Comparison of ENCODE assay signal across 10 mouse cellular contexts in the genomic region with DNA sequence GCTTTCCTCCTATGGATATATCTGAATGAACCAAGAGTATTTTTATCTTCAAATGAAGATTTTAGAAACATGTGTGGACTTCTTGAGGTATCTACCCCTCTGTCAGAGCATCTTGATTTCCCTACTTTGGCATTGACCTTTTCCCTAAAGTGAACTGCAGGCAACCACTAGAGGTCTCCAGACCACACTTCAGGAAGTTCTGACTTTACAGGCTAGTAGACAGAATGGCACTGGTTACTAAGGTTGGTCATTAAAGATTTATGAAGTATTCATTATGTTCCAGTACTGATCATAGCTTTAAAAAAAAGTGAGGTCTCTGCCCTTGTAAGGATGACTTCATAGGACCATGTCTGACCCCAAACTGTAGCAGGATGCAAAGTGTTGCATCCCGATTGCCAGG. TPM values are rescaled to one million over a fixed set of nuclear protein-coding genes. Genes with fewer than 3 reads are reported as not detected.
DNase-seq lines count a peak whose midpoint lies in the region; ATAC-seq and TF ChIP-seq lines count a peak whose summit lies in the region.
"Had no signal": no experiment of that assay in that cellular context is flagged by ENCODE, and none has a peak within 500 bp of the region (broad histone marks: within the 10 kb centered on the region; RNA-seq: fewer than 3 reads in every experiment).

No protein-coding gene starts in this region.

- no peaks in the 10 kb centered on the region for H3K79me2 ChIP-seq in MEL (ENCODE audit: control insufficient read depth, insufficient read depth, low read length, poor library complexity)

- TF ChIP-seq RAD21 in MEL (IDR thresholded peaks at IDR 0.05; ENCODE audit: low read depth, low read length), result peak; percentile 75

- H3K9ac ChIP-seq in kidney, embryonic 15.5 days, result no peak overlapping the region
- no peak overlapping the region for H3K9ac ChIP-seq in MEL (ENCODE audit: control insufficient read depth, low read depth, low read length, poor library complexity, severe bottlenecking)
- H3K9ac ChIP-seq in hindbrain, embryonic 12.5 days, result no peak overlapping the region
- H3K9ac ChIP-seq: hindbrain, embryonic 14.5 days; limb, embryonic 15.5 days had no signal

- no peak for TF ChIP-seq POLR2A in MEL (IDR thresholded peaks at IDR 0.05; ENCODE audit: control insufficient read depth in 1 of 2, insufficient read depth in 1 of 2, low read depth in 1 of 2, low read length in 2 of 2, poor library complexity in 1 of 2)

- H3K4me2 ChIP-seq in kidney, embryonic 15.5 days, result no peak overlapping the region
- no peak overlapping the region for H3K4me2 ChIP-seq in hindbrain, embryonic 12.5 days (replicated peaks)
- H3K4me2 ChIP-seq: hindbrain, embryonic 14.5 days; limb, embryonic 15.5 days had no signal

- DNase-seq in adrenal gland, postnatal 14 days, result peak; percentile 26
- no peak for DNase-seq in adrenal gland, postnatal 4 days (ENCODE audit: low spot score in 2 of 2)
- peak; percentile 10 for DNase-seq in kidney, postnatal 14 days
- peak; percentile 58 for DNase-seq in MEL (ENCODE audit: low read depth, low spot score)
- no peak for DNase-seq in neural tube, embryonic 10.5 days (ENCODE audit: extremely low spot score, low spot score)

- peak; percentile 56 to 84 (median 61) for TF ChIP-seq CTCF in MEL (IDR thresholded peaks at IDR 0.05 in 2 of 3, conservative IDR thresholded peaks at IDR 0.05 in 1 of 3; ENCODE audit: control insufficient read depth in 1 of 3, insufficient read depth in 1 of 3, low read depth in 2 of 3, low read length in 3 of 3, poor library complexity in 1 of 3, severe bottlenecking in 1 of 3)

- no peak overlapping the region for H3K27ac ChIP-seq in kidney, embryonic 15.5 days
- H3K27ac ChIP-seq in MEL (ENCODE audit: control insufficient read depth, low read depth, low read length), result no peak overlapping the region
- H3K27ac ChIP-seq in hindbrain, embryonic 12.5 days, result no peak overlapping the region
- H3K27ac ChIP-seq: hindbrain, embryonic 14.5 days; limb, embryonic 15.5 days had no signal

- H3K36me3 ChIP-seq in kidney, embryonic 15.5 days, result no peaks in the 10 kb centered on the region
- H3K36me3 ChIP-seq in MEL (ENCODE audit: control insufficient read depth in 1 of 2, insufficient read depth in 2 of 2, low read length in 2 of 2), result no peaks in the 10 kb centered on the region
- H3K36me3 ChIP-seq in hindbrain, embryonic 12.5 days, result no peaks in the 10 kb centered on the region
- H3K36me3 ChIP-seq: limb, embryonic 15.5 days had no signal

- 100% methylated on average over 1 of the region's 1 CpGs for WGBS in kidney, embryonic 15.5 days
- WGBS in hindbrain, embryonic 12.5 days, result 95% methylated on average over 1 of the region's 1 CpGs

- H3K9me3 ChIP-seq in kidney, embryonic 15.5 days (replicated peaks), result no peaks in the 10 kb centered on the region
- no peaks in the 10 kb centered on the region for H3K9me3 ChIP-seq in MEL (replicated peaks; ENCODE audit: insufficient read depth, low read length)
- no peaks in the 10 kb centered on the region for H3K9me3 ChIP-seq in hindbrain, embryonic 12.5 days (replicated peaks)
- H3K9me3 ChIP-seq: limb, embryonic 15.5 days had no signal

- no peaks in the 10 kb centered on the region for H3K27me3 ChIP-seq in kidney, embryonic 15.5 days
- no peaks in the 10 kb centered on the region for H3K27me3 ChIP-seq in MEL (ENCODE audit: control insufficient read depth in 1 of 2, insufficient read depth in 2 of 2, low read length in 2 of 2)
- H3K27me3 ChIP-seq in hindbrain, embryonic 12.5 days, result no peaks in the 10 kb centered on the region
- H3K27me3 ChIP-seq: limb, embryonic 15.5 days had no signal

- no peak overlapping the region for H3K4me3 ChIP-seq in kidney, embryonic 15.5 days (replicated peaks)
- no peak overlapping the region for H3K4me3 ChIP-seq in MEL (ENCODE audit: control insufficient read depth in 1 of 2, insufficient read depth in 1 of 2, low read depth in 2 of 2, low read length in 2 of 2)
- H3K4me3 ChIP-seq in hindbrain, embryonic 12.5 days, result no peak overlapping the region
- H3K4me3 ChIP-seq: limb, embryonic 15.5 days had no signal

- H3K4me1 ChIP-seq in kidney, embryonic 15.5 days, result 0 out of 2 replicates have a peak, but pooled peaks cover 6% of the 10 kb centered on the region
- no peaks in the 10 kb centered on the region for H3K4me1 ChIP-seq in MEL (ENCODE audit: control insufficient read depth in 1 of 2, insufficient read depth in 2 of 2, low read length in 2 of 2)
- H3K4me1 ChIP-seq in hindbrain, embryonic 12.5 days, result peaks cover 13% of the 10 kb centered on the region
- H3K4me1 ChIP-seq: limb, embryonic 15.5 days had no signal

- TF ChIP-seq EP300 in MEL (IDR thresholded peaks at IDR 0.05; ENCODE audit: low read depth in 1 of 2, low read length in 2 of 2), result no peak

- no peak for ATAC-seq in kidney, embryonic 15.5 days (replicated peaks; ENCODE audit: low FRiP score)
- ATAC-seq in hematopoietic stem cell, adult 5-6 weeks (replicated peaks in 1 of 2; ENCODE audit: insufficient read depth in 1 of 2, low FRiP score in 2 of 2, low TSS enrichment in 1 of 2, low read depth in 1 of 2, poor library complexity in 2 of 2, severe bottlenecking in 2 of 2), result peak; percentile 60 to 65; a peak in 2 of 4 replicates
- no peak for ATAC-seq in hindbrain, embryonic 12.5 days (ENCODE audit: low FRiP score)

TF ChIP-seq in MEL, 35 proteins besides CTCF, POLR2A, EP300 and RAD21:
- no peak for TF ChIP-seq NRF1 (IDR thresholded peaks at IDR 0.05; ENCODE audit: insufficient read depth, low read depth, low read length, poor library complexity, severe bottlenecking)
- no peak for TF ChIP-seq MEF2A (IDR thresholded peaks at IDR 0.05; ENCODE audit: extremely low read depth, insufficient replicate concordance, low read depth, low read length, poor library complexity, severe bottlenecking)
- TF ChIP-seq CHD1 (IDR thresholded peaks at IDR 0.05; ENCODE audit: low read depth, low read length), result no peak
- TF ChIP-seq ELF1 (IDR thresholded peaks at IDR 0.05; ENCODE audit: low read depth, low read length), result peak; percentile 51; the same call in 1 of the 2 replicates
- TF ChIP-seq MAFK (IDR thresholded peaks at IDR 0.05; ENCODE audit: borderline replicate concordance, low read depth, low read length), result no peak
- peak; percentile 78 for TF ChIP-seq SMC3 (IDR thresholded peaks at IDR 0.05; ENCODE audit: low read depth, low read length)
- no peak for TF ChIP-seq ZMIZ1 (IDR thresholded peaks at IDR 0.05; ENCODE audit: low read depth, low read length)
- no peak for TF ChIP-seq MYC (IDR thresholded peaks at IDR 0.05; ENCODE audit: low read depth, low read length)
- no peak for TF ChIP-seq BHLHE40 (IDR thresholded peaks at IDR 0.05; ENCODE audit: borderline replicate concordance, low read depth, low read length)
- TF ChIP-seq USF2 (IDR thresholded peaks at IDR 0.05; ENCODE audit: borderline replicate concordance in 1 of 2, insufficient read depth in 1 of 2, low read depth in 1 of 2, low read length in 2 of 2), result no peak
- TF ChIP-seq GATA1 (IDR thresholded peaks at IDR 0.05; ENCODE audit: low read depth, low read length), result no peak
- no peak for TF ChIP-seq JUND (IDR thresholded peaks at IDR 0.05; ENCODE audit: low read depth, low read length)
- no peak for TF ChIP-seq GABPA (IDR thresholded peaks at IDR 0.05; ENCODE audit: low read depth, low read length)
- peak; percentile 66 for TF ChIP-seq ZC3H11A (IDR thresholded peaks at IDR 0.05; ENCODE audit: low read depth, low read length)
- TF ChIP-seq POLR2AphosphoS2 (IDR thresholded peaks at IDR 0.05; ENCODE audit: low read length), result no peak
- no peak for TF ChIP-seq MAX (IDR thresholded peaks at IDR 0.05; ENCODE audit: low read length)
- no peak for TF ChIP-seq POLR2AphosphoS5 (IDR thresholded peaks at IDR 0.05; ENCODE audit: borderline replicate concordance, low read depth, low read length)
- no peak for TF ChIP-seq KAT2A (conservative IDR thresholded peaks at IDR 0.05; ENCODE audit: low read depth, low read length)
- no peak for TF ChIP-seq TAL1 (IDR thresholded peaks at IDR 0.05; ENCODE audit: low read length)
TF ChIP-seq in MEL: peak in this region for 3.

RNA-seq across cellular contexts. Expression of gene Aven, which starts 46.0 kb away (rescaled TPM):
- 15.3 and 15.4 TPM in 2 replicates for total RNA-seq in adrenal gland, postnatal 14 days (2021)
- total RNA-seq in adrenal gland, postnatal 4 days (2021), result 10 to 100 TPM; 13.1 to 13.7 TPM
- 7.2 and 9.3 TPM in 2 replicates for polyA plus RNA-seq in kidney, embryonic 15.5 days (2015; fragmentation: Nextera tagmentation; extraction: Ambion mirVana)
- 29.2 and 33.4 TPM in 2 replicates for total RNA-seq in MEL (2012; rRNA removed)
- polyA plus RNA-seq in MEL (2012; ENCODE audit: insufficient read depth in 1 of 2, insufficient read length in 2 of 2, low read depth in 1 of 2, low replicate concordance in 2 of 2, missing spikeins in 1 of 2), result 10 to 100 TPM; 50.3 to 72.8 TPM
- 27.4 and 40.3 TPM in 2 replicates for total RNA-seq in hematopoietic stem cell, adult 5-6 weeks (2017)
- 6.5 and 7.9 TPM in 2 replicates for polyA plus RNA-seq in hindbrain, embryonic 12.5 days (2016; fragmentation: Nextera tagmentation; extraction: Ambion mirVana)

RNA-seq across cellular contexts. Expression of gene Chrm5, which starts 58.2 kb away (rescaled TPM):
- not detected in 2 replicates for total RNA-seq in adrenal gland, postnatal 14 days (2021)
- under 1 TPM in 1 of 2 experiments, not detected in 1; 0.25 TPM for total RNA-seq in adrenal gland, postnatal 4 days (2021)
- 0.17 and 0.22 TPM in 2 replicates for polyA plus RNA-seq in kidney, embryonic 15.5 days (2015; fragmentation: Nextera tagmentation; extraction: Ambion mirVana)
- not detected in 2 replicates for total RNA-seq in MEL (2012; rRNA removed)
- not detected for polyA plus RNA-seq in MEL (2012; ENCODE audit: insufficient read depth in 1 of 2, insufficient read length in 2 of 2, low read depth in 1 of 2, low replicate concordance in 2 of 2, missing spikeins in 1 of 2)
- not detected in 2 replicates for total RNA-seq in hematopoietic stem cell, adult 5-6 weeks (2017)
- polyA plus RNA-seq in hindbrain, embryonic 12.5 days (2016; fragmentation: Nextera tagmentation; extraction: Ambion mirVana), result 0.13 and 0.23 TPM in 2 replicates

Comparison
In these comparisons a context has a peak if more than half of its experiments do, and no peak if none do; other contexts are left out.
1. DNase-seq: peak in adrenal gland, postnatal 14 days (single experiment), kidney, postnatal 14 days (single experiment) and MEL (single experiment); none in adrenal gland, postnatal 4 days (0 of 2) and neural tube, embryonic 10.5 days (single experiment).
2. ATAC-seq: peak in hematopoietic stem cell, adult 5-6 weeks (2 of 2); none in kidney, embryonic 15.5 days (single experiment) and hindbrain, embryonic 12.5 days (single experiment).